Comparison of ENCODE assay signal across 10 mouse cellular contexts in the genomic region with DNA sequence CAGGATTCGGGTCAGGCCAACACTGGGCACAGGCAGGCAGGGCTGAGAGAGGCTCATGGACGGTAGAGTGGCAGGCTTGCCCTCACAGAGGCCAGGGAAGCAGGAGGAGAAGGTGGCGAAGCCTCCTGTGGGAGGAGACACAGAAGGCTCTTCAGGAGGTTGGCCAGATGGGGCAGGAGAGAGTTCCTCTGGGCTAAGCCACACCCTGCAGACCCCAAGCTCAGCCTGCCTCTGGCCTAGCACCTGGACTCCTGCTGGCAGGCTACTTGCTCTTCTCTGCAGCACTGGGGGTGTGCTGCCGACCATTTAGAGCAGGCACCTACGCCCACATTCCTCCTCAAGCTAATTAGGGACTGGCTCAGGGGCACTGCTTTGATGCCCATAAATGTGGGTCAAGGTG. TPM values are rescaled to one million over a fixed set of nuclear protein-coding genes. Genes with fewer than 3 reads are reported as not detected.
A peak's percentile ranks its signal among the peaks of the same experiment; 100 is the strongest.
DNase-seq lines count a peak whose midpoint lies in the region; ATAC-seq lines count a peak whose summit lies in the region.
"Had no signal": no experiment of that assay in that cellular context is flagged by ENCODE, and none has a peak within 500 bp of the region (broad histone marks: within the 10 kb centered on the region; RNA-seq: fewer than 3 reads in every experiment).

No protein-coding gene starts in this region.

- no peak overlapping the region for H3K4me3 ChIP-seq in limb, embryonic 12.5 days (replicated peaks)
- no peak overlapping the region for H3K4me3 ChIP-seq in limb, embryonic 10.5 days
- H3K4me3 ChIP-seq in forebrain, embryonic 16.5 days (replicated peaks; ENCODE audit: low read length), result no peak overlapping the region
- no peak overlapping the region for H3K4me3 ChIP-seq in neural tube, embryonic 15.5 days (replicated peaks)

- no peak overlapping the region for H3K9ac ChIP-seq in limb, embryonic 12.5 days (replicated peaks)
- no peak overlapping the region for H3K9ac ChIP-seq in forebrain, embryonic 16.5 days (replicated peaks; ENCODE audit: low read depth, low read length)
- no peak overlapping the region; the same call in 1 of the 2 replicates for H3K9ac ChIP-seq in neural tube, embryonic 15.5 days (replicated peaks)

- H3K27me3 ChIP-seq in limb, embryonic 12.5 days, result peaks cover 96% of the 10 kb centered on the region
- peaks cover 97% of the 10 kb centered on the region for H3K27me3 ChIP-seq in limb, embryonic 10.5 days (ENCODE audit: low read depth, poor library complexity, severe bottlenecking)
- H3K27me3 ChIP-seq in forebrain, embryonic 16.5 days (replicated peaks; ENCODE audit: control insufficient read depth, insufficient read depth, low read length), result no peaks in the 10 kb centered on the region
- H3K27me3 ChIP-seq in neural tube, embryonic 15.5 days (replicated peaks), result 0 out of 2 replicates have a peak, but pooled peaks cover 6% of the 10 kb centered on the region

- DNase-seq in frontal cortex, postnatal 25 days (ENCODE audit: low spot score in 2 of 2), result no peak
- DNase-seq in limb, embryonic 10.5 days (ENCODE audit: low spot score), result no peak
- no peak for DNase-seq in gastrocnemius, postnatal 14 days

- peak; percentile 19; the same call in 1 of the 2 replicates for ATAC-seq in frontal cortex, adult (ENCODE audit: low TSS enrichment)
- 0 out of 2 replicates have a peak, but pooled peaks have one; percentile 15 for ATAC-seq in limb, embryonic 12.5 days (ENCODE audit: insufficient number of reproducible peaks, insufficient read depth, low FRiP score, low TSS enrichment, low read depth)
- peak; percentile 14; the same call in 1 of the 2 replicates for ATAC-seq in forebrain, embryonic 16.5 days
- ATAC-seq in neural tube, embryonic 15.5 days (ENCODE audit: low FRiP score), result no peak
- ATAC-seq in erythroid progenitor cell, adult 5-6 weeks (replicated peaks; ENCODE audit: low FRiP score, poor library complexity, severe bottlenecking), result no peak

- no peak overlapping the region for H3K27ac ChIP-seq in limb, embryonic 12.5 days
- H3K27ac ChIP-seq in limb, embryonic 10.5 days, result no peak overlapping the region
- H3K27ac ChIP-seq in forebrain, embryonic 16.5 days (ENCODE audit: low read length), result peak overlapping the region; percentile 39; the same call in 1 of the 2 replicates
- H3K27ac ChIP-seq in neural tube, embryonic 15.5 days (replicated peaks), result peak overlapping the region; percentile 45; the same call in 1 of the 2 replicates

- no peaks in the 10 kb centered on the region for H3K9me3 ChIP-seq in limb, embryonic 12.5 days
- no peaks in the 10 kb centered on the region for H3K9me3 ChIP-seq in limb, embryonic 10.5 days (replicated peaks)
- H3K9me3 ChIP-seq in forebrain, embryonic 16.5 days (ENCODE audit: control insufficient read depth, low read length), result no peaks in the 10 kb centered on the region
- H3K9me3 ChIP-seq in neural tube, embryonic 15.5 days (replicated peaks), result no peaks in the 10 kb centered on the region

- peaks cover 21% of the 10 kb centered on the region for H3K4me1 ChIP-seq in limb, embryonic 12.5 days (replicated peaks)
- peaks cover 36% of the 10 kb centered on the region for H3K4me1 ChIP-seq in limb, embryonic 10.5 days
- peaks cover 30% of the 10 kb centered on the region for H3K4me1 ChIP-seq in forebrain, embryonic 16.5 days (replicated peaks; ENCODE audit: control insufficient read depth, insufficient read depth, low read length)
- H3K4me1 ChIP-seq in neural tube, embryonic 15.5 days, result peaks cover 46% of the 10 kb centered on the region

- 9% methylated on average over 5 of the region's 5 CpGs for WGBS in limb, embryonic 12.5 days
- WGBS in limb, embryonic 10.5 days, result 13% methylated on average over 5 of the region's 5 CpGs
- WGBS in forebrain, embryonic 16.5 days, result 25% methylated on average over 5 of the region's 5 CpGs
- WGBS in neural tube, embryonic 15.5 days, result 31% methylated on average over 5 of the region's 5 CpGs

- no peak overlapping the region for H3K4me2 ChIP-seq in limb, embryonic 12.5 days
- H3K4me2 ChIP-seq in forebrain, embryonic 16.5 days (ENCODE audit: low read length), result no peak overlapping the region
- H3K4me2 ChIP-seq in neural tube, embryonic 15.5 days, result no peak overlapping the region

- H3K36me3 ChIP-seq in limb, embryonic 12.5 days, result no peaks in the 10 kb centered on the region
- H3K36me3 ChIP-seq in limb, embryonic 10.5 days, result no peaks in the 10 kb centered on the region
- peaks cover 30% of the 10 kb centered on the region for H3K36me3 ChIP-seq in forebrain, embryonic 16.5 days (ENCODE audit: control insufficient read depth, insufficient read depth)
- peaks cover 85% of the 10 kb centered on the region for H3K36me3 ChIP-seq in neural tube, embryonic 15.5 days

- intact Hi-C loops in gastrocnemius, postnatal 14 days (cut with DNase I; ENCODE audit: low total_unique reads), result no loop called here

RNA-seq across cellular contexts. Expression of a gene that starts 11.2 kb away (rescaled TPM):
- 0.88 and 1.0 TPM in 2 replicates for polyA plus RNA-seq in limb, embryonic 12.5 days (2016; fragmentation: Nextera tagmentation; extraction: Ambion mirVana)
- 0.26 and 0.34 TPM in 2 replicates for polyA plus RNA-seq in limb, embryonic 10.5 days (2016; fragmentation: Nextera tagmentation; extraction: Ambion mirVana)
- polyA plus RNA-seq in forebrain, embryonic 16.5 days (2015; fragmentation: Nextera tagmentation; extraction: Ambion mirVana), result 84.9 and 98.7 TPM in 2 replicates
- 110 and 132 TPM in 2 replicates for polyA plus RNA-seq in neural tube, embryonic 15.5 days (2015; fragmentation: Nextera tagmentation; extraction: Ambion mirVana)
- 21.6 and 23.5 TPM in 2 replicates for total RNA-seq in erythroid progenitor cell, adult 5-6 weeks (2015; ENCODE audit: low replicate concordance)
- 8.1 and 11.2 TPM in 2 replicates for total RNA-seq in erythroid progenitor cell, adult 5-6 weeks (2017; ENCODE audit: low replicate concordance)
- total RNA-seq in gastrocnemius, postnatal 14 days (2021), result 10 to 100 TPM; 16.5 to 24.6 TPM
- total RNA-seq: megakaryocyte, adult 5-6 weeks had no signal

RNA-seq across cellular contexts. Expression of a gene that starts 23.5 kb away (rescaled TPM):
- polyA plus RNA-seq in limb, embryonic 12.5 days (2016; fragmentation: Nextera tagmentation; extraction: Ambion mirVana), result 62.2 and 64.1 TPM in 2 replicates
- 67.8 and 74.4 TPM in 2 replicates for polyA plus RNA-seq in limb, embryonic 10.5 days (2016; fragmentation: Nextera tagmentation; extraction: Ambion mirVana)
- 53.2 and 54.2 TPM in 2 replicates for polyA plus RNA-seq in forebrain, embryonic 16.5 days (2015; fragmentation: Nextera tagmentation; extraction: Ambion mirVana)
- 51.2 and 55.6 TPM in 2 replicates for polyA plus RNA-seq in neural tube, embryonic 15.5 days (2015; fragmentation: Nextera tagmentation; extraction: Ambion mirVana)
- 74.6 and 92.6 TPM in 2 replicates for total RNA-seq in erythroid progenitor cell, adult 5-6 weeks (2015; ENCODE audit: low replicate concordance)
- total RNA-seq in erythroid progenitor cell, adult 5-6 weeks (2017; ENCODE audit: low replicate concordance), result 59.1 and 69.3 TPM in 2 replicates
- 10 to 100 TPM; 26.6 to 32.0 TPM for total RNA-seq in gastrocnemius, postnatal 14 days (2021)

RNA-seq across cellular contexts. Expression of a gene that starts 36.1 kb away (rescaled TPM):
- polyA plus RNA-seq in limb, embryonic 12.5 days (2016; fragmentation: Nextera tagmentation; extraction: Ambion mirVana), result not detected in 2 replicates
- not detected in 2 replicates for polyA plus RNA-seq in limb, embryonic 10.5 days (2016; fragmentation: Nextera tagmentation; extraction: Ambion mirVana)
- polyA plus RNA-seq in forebrain, embryonic 16.5 days (2015; fragmentation: Nextera tagmentation; extraction: Ambion mirVana), result 0.34 TPM in 1 of 2 replicates, not detected in the other
- polyA plus RNA-seq in neural tube, embryonic 15.5 days (2015; fragmentation: Nextera tagmentation; extraction: Ambion mirVana), result 0.40 and 0.50 TPM in 2 replicates
- not detected in 2 replicates for total RNA-seq in erythroid progenitor cell, adult 5-6 weeks (2015; ENCODE audit: low replicate concordance)
- total RNA-seq in erythroid progenitor cell, adult 5-6 weeks (2017; ENCODE audit: low replicate concordance), result not detected in 2 replicates
- total RNA-seq in gastrocnemius, postnatal 14 days (2021), result not detected
- total RNA-seq: megakaryocyte, adult 5-6 weeks had no signal
- polyA plus RNA-seq: spleen, adult 2 months had no signal

RNA-seq across cellular contexts. Expression of a gene that starts 51.4 kb away (rescaled TPM):
- polyA plus RNA-seq in limb, embryonic 12.5 days (2016; fragmentation: Nextera tagmentation; extraction: Ambion mirVana), result not detected in 2 replicates
- not detected in 2 replicates for polyA plus RNA-seq in limb, embryonic 10.5 days (2016; fragmentation: Nextera tagmentation; extraction: Ambion mirVana)
- polyA plus RNA-seq in forebrain, embryonic 16.5 days (2015; fragmentation: Nextera tagmentation; extraction: Ambion mirVana), result not detected in 2 replicates
- not detected in 2 replicates for polyA plus RNA-seq in neural tube, embryonic 15.5 days (2015; fragmentation: Nextera tagmentation; extraction: Ambion mirVana)
- total RNA-seq in erythroid progenitor cell, adult 5-6 weeks (2015; ENCODE audit: low replicate concordance), result not detected in 2 replicates
- total RNA-seq in erythroid progenitor cell, adult 5-6 weeks (2017; ENCODE audit: low replicate concordance), result not detected in 2 replicates
- total RNA-seq in gastrocnemius, postnatal 14 days (2021), result not detected
- total RNA-seq: megakaryocyte, adult 5-6 weeks had no signal
- polyA plus RNA-seq: spleen, adult 2 months had no signal

Comparison
In these comparisons a context has a peak if more than half of its experiments do, and no peak if none do; other contexts are left out.
1. ATAC-seq: peak in frontal cortex, adult (single experiment), limb, embryonic 12.5 days (single experiment) and forebrain, embryonic 16.5 days (single experiment); none in neural tube, embryonic 15.5 days (single experiment) and erythroid progenitor cell, adult 5-6 weeks (single experiment).
2. H3K27ac ChIP-seq: peak in forebrain, embryonic 16.5 days (single experiment) and neural tube, embryonic 15.5 days (single experiment); none in limb, embryonic 12.5 days (single experiment) and limb, embryonic 10.5 days (single experiment).
3. RNA of a gene that starts 11.2 kb away (polyA plus RNA-seq): 110 to 132 TPM in neural tube, embryonic 15.5 days and 84.9 to 98.7 TPM in forebrain, embryonic 16.5 days; 0.88 to 1.0 TPM in limb, embryonic 12.5 days and 0.26 to 0.34 TPM in limb, embryonic 10.5 days; every median in the first group is over 10 times any median in the second.